Mouse (Mus musculus) embryo, embryonic 11 days (tissue): ENCODE data around the gene 5330417C22Rik.
"Not testable (repeated sequence)": the region's sequence is repeated elsewhere in the genome, so short reads cannot be mapped to it uniquely, and the experiment has no call there.

Source experiments
- DNase-seq: peaks from one replicate; pipeline ENCODE4 v3.0.0-alpha.2; 2015

Gene 5330417C22Rik

DNA sequence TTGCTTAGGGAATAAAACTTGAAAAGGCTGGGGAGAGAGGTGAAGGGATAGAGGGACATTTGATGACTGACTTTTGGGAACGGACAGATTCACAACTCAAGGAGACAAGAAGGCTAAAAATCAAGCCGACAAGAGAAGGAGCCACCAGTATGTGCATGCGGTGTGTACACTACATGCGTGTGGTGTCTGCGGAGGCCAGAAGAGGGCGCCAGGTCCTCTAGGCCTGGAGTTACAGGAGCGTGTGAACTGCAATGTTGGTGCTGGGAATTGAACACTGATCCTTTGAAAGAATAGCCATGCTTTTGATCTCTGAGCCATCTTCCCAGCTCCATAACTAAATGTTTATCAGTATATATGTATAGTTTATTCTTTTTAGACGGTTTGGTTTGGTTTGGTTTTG lies 7.8 kb downstream of the 5330417C22Rik start:
- no peak for DNase-seq

- no peak for DNase-seq
Measured at GRCm38 (mm10) chr3:108523415-108523814, 12.9 kb downstream of the 5330417C22Rik start.

- no peak for DNase-seq
Measured at GRCm38 (mm10) chr3:108518276-108518675, 18.1 kb downstream of the 5330417C22Rik start.

GRCm38 (mm10) chr3:108513465-108513864 lies 22.9 kb downstream of the 5330417C22Rik start:
- no peak for DNase-seq

DNA sequence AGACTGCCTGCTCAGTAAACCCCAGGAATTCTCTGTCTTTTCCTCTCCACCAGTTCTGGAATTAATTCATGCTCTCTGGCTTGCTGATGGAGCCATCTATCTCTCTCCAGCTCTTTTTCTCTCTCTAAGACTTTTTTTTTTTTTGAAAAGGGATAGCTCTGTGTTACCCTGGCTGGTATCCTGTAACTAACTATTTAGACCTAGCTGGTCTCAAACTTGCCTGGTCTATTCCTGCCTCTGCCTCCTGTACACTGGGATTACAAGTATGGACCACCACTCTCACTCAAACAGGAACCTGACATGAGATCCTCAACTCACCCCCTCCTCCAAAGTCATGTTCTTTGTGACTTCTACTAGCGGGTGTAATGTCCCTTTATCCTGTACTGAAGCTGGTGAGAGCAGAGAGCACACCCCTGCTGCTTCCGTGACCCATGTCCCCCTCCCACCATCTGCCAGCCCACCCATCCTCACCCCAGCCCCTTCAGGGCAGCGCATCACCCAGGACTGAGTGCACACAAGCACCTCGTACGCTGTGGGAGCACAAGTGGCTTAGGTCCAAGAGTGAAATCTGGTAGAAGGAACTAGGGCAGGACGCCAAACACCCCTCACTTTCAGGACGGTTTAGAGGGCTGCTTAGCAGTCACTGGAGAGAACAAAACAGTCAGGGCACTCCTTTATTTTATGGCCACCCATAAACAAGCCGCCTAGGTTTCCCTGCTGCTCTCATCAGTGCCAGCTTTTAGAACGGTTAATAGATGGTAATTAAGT lies 25.4 kb downstream of the 5330417C22Rik start:
- peak; percentile 31 for DNase-seq

DNA sequence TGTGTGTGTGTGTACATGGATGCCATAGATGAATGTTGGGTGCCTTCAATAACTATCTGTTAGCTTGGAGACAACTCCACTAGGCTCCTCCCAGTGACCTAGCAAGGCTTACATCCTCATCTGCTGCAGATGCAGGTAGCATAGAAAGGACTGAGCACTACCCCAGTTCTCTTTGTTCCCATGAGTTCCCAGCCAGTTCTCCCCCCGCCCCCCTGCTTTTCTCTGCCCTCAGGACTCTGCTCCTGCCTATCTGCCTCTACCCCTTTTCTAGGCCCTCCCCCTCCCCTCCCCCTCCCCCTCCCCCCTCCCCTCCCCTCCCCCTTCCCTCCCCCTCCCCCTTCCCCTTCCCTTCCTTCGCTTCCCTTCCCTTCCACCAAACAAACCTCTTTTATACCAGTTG lies 26.2 kb downstream of the 5330417C22Rik start:
- DNase-seq, result no peak

- no peak for DNase-seq
Measured at GRCm38 (mm10) chr3:108508745-108509474, 27.4 kb downstream of the 5330417C22Rik start.

- DNase-seq, result no peak
Measured at GRCm38 (mm10) chr3:108503908-108504307, 32.4 kb downstream of the 5330417C22Rik start.

- not testable (repeated sequence) for DNase-seq
Measured at GRCm38 (mm10) chr3:108501411-108501810, 34.9 kb downstream of the 5330417C22Rik start.

GRCm38 (mm10) chr3:108499826-108500225 lies 36.5 kb downstream of the 5330417C22Rik start:
- DNase-seq, result no peak

GRCm38 (mm10) chr3:108497602-108498001 lies 38.7 kb downstream of the 5330417C22Rik start:
- DNase-seq, result no peak

GRCm38 (mm10) chr3:108495486-108495885 lies 40.9 kb downstream of the 5330417C22Rik start:
- no peak for DNase-seq

DNA sequence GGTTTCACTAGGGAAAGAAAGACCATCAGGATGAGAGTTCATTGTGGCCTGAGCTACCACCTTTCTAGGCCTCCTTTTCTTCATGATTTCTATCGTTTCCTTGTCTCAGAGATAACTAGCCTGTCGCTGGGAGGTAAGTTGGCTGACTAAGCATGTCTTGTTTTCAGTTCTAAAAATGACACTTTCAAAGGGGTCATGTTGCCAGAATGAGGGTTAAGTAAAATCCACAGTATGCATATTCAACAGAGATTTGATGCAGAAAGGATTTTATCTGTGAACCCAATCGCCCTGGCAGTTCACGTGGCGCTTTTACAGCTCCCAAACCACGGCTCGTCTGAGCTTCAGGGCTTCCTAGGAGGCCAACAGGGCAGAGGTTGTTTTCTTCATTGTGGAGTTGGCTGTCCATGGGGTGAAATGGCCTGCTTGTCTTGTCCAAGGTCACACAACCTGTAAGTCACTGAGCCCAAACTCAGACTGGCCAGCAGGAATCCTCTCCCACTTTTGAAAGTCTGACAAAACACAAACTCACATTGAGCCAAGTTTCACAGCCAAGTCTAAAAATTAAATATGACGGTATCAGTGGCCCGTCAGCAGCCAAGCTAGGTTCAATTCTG lies 41.4 kb downstream of the 5330417C22Rik start:
- DNase-seq, result no peak

- no peak for DNase-seq
Measured at GRCm38 (mm10) chr3:108489968-108490367, 46.4 kb downstream of the 5330417C22Rik start.

- no peak for DNase-seq
Measured at GRCm38 (mm10) chr3:108484749-108485148, 51.6 kb downstream of the 5330417C22Rik start.

DNA sequence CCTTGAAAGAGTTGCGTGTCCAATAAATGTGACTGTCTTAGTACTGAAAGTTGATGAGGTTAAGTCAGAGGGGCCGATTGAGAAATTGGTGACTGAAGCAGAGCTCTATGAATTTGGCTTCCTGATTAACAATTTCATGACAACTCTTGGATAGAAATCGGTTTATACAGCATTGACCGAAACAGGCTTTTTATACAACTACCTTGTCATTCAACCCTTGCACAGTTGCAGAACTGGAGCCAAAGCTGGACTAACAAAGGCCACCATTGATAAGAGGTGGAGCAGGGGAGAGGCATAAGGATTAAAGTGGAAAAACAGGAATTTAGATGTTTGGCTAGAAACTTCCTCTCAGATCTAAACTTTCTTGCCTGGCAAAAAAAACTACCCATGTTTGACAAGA lies 57.5 kb downstream of the 5330417C22Rik start:
- DNase-seq, result no peak

DNA sequence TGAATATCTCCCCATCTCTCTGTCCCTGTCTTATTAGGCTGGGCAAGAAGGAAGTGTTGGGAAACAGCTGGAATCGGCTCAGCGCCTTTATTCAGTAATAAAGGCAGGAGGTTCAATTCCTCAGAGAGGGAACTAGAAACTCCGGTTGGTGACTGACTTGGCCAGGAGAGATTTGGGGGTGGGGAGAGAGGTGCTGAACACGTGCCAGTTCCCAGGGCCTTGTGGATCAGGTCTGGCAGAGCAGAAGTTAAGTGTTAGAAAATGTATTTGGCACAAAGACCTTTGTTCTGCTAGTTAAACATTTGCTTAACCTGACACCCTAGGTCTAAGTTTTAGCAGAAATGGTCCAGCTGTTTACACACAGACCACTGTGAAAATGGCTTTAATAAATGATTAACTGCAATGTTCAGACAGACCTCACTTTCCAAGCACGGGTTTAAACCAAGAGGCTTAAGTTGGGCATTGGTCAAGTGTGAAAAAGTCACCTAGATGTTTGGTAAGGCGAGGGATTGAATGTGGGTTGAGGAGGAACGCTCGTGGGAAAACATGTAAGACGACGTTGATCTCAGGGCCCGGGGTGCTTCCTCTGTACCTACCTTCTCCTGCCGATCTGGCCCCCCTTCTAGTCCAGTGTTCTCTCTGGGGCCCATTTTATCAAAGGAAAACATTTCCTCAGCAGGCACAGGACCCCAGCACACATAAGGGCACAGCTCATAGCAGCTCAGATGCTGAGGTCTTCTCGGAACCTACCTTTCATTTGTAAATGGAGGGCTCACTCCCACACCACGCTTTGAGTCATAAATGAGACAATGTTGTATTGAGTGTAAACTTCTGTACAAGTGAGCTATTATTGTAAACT lies 59.3 kb downstream of the 5330417C22Rik start:
- DNase-seq, result peak; percentile 16

GRCm38 (mm10) chr3:108475496-108475895 lies 60.8 kb downstream of the 5330417C22Rik start:
- DNase-seq, result no peak

GRCm38 (mm10) chr3:108474969-108475368 lies 61.4 kb downstream of the 5330417C22Rik start:
- no peak for DNase-seq

GRCm38 (mm10) chr3:108467760-108468159 lies 68.6 kb downstream of the 5330417C22Rik start:
- peak; percentile 22 for DNase-seq

- DNase-seq, result peak; percentile 10
Measured at GRCm38 (mm10) chr3:108466425-108466824, 69.9 kb downstream of the 5330417C22Rik start.

DNA sequence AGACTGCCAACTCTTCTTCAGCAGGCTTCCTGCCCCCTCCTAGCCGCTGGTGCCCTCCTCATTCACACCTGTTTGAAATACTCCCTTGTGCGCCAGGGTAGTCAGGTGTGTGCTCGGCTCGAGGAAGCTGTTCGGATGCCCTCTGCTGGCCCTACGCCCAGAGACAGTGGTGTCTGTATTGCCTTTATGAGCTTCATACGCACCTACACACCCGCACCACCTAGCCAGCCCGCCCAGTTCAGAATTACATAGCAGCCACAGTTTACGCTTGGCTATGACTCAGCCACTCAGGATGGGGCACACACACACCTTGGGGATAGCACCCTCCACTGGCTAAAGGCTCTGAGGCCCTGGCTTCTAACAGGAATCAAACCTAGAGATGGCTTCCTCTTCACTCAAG lies 77.5 kb downstream of the 5330417C22Rik start:
- no peak for DNase-seq

DNA sequence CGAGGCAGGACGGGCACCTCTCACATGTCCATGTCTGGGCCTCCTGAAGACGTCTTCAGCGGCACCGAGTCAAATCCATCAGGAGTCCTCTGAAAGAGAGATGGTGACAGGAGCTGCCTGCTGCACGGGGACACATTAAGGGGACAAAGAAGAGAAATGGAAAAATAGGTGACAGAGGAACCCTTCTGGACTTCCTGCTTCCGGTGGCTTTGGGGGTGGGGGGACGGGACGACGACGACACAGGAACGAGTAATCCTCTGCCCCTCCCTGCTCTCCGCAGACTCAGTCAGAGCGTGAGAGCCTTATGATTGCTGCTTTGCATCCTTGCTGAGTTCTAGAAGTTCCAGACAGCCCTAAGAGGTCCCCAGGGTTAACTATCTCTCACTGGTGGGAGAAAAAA lies 78.0 kb downstream of the 5330417C22Rik start:
- no peak for DNase-seq
